Mouse (Mus musculus): ENCODE data around the gene Polr3g. TPM values are rescaled to one million over a fixed set of nuclear protein-coding genes. Genes with fewer than 3 reads are reported as not detected.
A peak's percentile ranks its signal among the peaks of the same experiment; 100 is the strongest.
"Not testable (repeated sequence)": the region's sequence is repeated elsewhere in the genome, so short reads cannot be mapped to it uniquely, and the experiment has no call there.

Polr3g gene
- total RNA-seq, 2 experiments from 2014 or later, result 2.9 to 5.3 TPM

DNA sequence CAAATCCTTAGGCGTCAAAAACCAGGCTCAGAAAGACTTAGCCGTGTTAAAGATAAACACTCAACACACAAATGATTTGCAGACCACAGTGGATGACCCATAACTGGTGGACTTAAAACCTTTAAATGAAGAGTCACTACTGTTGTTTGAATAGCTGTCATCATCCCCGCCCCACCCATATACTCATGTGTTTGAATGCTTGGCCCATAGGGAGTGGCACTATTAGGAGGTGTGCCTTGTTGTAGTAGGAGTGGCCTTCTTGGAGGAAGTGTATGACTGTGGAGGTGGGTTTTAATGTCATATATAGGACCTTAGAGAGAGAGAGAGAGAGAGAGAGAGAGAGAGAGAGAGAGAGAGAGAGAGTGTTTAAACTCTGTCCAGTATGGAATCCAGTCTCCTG lies 27.7 kb downstream of the Polr3g start:
- DNase-seq (ENCODE audit: extremely low spot score in 1 of 2, low spot score in 2 of 2), result no peak
- intact Hi-C loops (cut with DNase I), result no loop called here
- H3K4me3 ChIP-seq, result no peak overlapping the region
- H3K27ac ChIP-seq, result no peak overlapping the region
- TF ChIP-seq CTCF (IDR thresholded peaks at IDR 0.05), result no peak

DNA sequence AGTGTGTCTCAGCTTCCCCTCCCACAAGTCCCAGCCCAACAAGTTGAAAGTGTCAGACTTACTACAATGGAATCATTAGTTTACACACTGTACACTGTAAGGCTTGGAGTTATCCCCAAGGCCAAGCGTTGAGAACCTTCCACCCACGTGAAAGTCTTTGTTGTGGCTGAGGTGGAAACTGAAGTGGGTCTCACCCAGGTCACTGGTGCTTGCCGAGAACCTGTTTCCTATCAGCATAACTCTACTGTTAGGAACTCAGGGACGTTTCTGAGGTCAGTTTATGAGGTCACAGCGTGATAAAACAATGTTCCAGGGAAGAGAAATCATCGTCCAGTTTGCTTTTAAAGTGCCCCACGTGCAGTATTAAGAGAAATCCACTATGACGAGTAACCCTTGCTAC lies 35.5 kb downstream of the Polr3g start:
- DNase-seq (ENCODE audit: extremely low spot score in 1 of 2, low spot score in 2 of 2), result no peak
- intact Hi-C loops (cut with DNase I), result no loop called here
- TF ChIP-seq CTCF (IDR thresholded peaks at IDR 0.05), result no peak
- H3K27ac ChIP-seq, result no peak overlapping the region
- H3K4me3 ChIP-seq, result no peak overlapping the region

- DNase-seq (ENCODE audit: extremely low spot score in 1 of 2, low spot score in 2 of 2), result no peak
- intact Hi-C loops (cut with DNase I), result no loop called here
- no peak for TF ChIP-seq CTCF (IDR thresholded peaks at IDR 0.05)
- Histone ChIP-seq H3K4me3 (no peak overlapping the region), H3K27ac (no peak overlapping the region)
Measured at GRCm38 (mm10) chr13:81667713-81668112, 43.1 kb downstream of the Polr3g start.

DNA sequence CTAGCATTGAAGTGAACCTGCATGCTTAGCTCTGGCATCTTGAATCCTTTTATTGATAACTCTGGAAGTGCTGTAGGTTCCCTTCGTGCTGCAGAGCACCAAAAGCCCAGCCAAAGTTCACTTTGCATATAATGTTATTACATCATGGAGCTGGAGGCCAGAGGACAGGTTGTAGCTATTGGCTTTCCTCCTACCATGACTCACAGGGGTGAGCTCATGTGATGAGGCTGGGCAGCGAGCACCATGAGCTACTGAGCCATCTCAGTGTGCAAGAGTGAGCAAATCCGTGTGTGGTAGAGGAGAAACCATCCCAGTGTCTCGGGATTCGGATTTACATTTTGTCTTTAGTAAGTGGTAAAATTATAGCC lies 46.5 kb downstream of the Polr3g start:
- no peak for DNase-seq (ENCODE audit: extremely low spot score in 1 of 2, low spot score in 2 of 2)
- intact Hi-C loops (cut with DNase I), result no loop called here
- no peak overlapping the region for H3K4me3 ChIP-seq
- no peak overlapping the region for H3K27ac ChIP-seq
- no peak for TF ChIP-seq CTCF (IDR thresholded peaks at IDR 0.05)

DNA sequence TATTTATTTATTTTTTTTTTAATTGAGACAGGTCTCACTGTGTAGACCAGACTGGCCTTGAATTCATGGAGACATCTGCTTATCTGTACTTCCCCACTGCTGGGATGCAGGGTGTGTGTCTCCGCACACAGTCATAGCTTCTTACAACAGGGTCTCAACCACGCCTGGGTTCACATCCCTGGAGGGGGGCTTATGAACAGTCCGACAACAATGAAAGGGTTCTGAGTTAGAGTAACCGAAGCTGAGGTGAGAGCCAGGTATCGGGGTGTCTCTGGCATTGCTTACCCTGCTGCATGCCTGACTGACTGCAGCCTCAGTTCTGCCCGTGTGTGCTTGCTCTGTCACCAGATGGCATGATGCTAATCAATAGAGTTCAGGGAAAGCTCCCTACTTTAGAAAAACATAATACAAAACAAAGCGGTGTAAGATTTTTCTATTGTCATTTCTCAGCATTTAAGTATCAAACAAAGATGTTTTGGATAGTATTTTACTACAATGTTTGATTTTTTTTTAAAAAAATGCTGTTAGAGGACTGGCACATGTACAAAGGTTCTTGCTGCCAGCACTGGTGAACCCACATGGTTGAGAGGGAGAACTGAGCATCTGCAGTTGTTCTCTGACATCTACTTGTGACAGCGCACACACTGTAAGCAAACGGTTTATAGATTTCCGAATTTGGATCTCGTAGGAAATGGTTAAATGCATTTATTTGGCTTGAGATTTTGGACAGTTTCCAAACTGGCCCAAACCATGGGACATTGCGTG lies 47.1 kb downstream of the Polr3g start:
- no peak for TF ChIP-seq CTCF (IDR thresholded peaks at IDR 0.05)
- intact Hi-C loops (cut with DNase I), result no loop called here

DNA sequence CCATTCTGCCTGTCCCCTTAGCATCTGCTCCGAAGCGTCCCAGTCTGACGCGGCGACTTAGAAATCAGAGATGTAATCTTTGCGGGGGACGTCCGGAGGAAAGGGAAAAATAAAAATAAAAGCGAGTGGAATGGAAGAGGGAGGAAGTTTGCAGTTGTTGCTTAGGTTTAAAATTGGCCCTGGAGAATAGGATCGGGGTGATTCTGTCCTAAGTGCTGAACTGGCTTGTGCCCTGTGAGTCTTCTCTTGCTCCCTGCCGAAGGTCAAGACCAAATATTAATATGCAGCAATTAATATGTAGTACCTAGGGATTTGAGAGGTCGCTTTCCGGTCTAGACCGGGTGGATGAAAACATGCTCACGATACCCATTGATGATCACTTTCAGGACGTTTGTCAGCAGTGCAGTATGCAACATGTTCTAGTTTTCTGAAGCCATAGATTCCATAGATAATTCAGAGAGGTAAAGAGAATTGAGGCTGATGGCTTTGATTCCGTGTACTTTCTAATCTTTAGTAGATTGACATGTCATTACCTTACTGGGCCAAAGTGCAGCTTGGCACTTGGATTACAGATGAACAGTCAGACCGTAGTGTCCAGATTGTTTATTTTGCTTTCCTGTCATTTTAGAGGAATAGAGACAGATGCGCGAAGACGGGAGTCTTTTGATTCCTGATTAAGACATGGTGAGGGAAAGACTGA lies 52.6 kb downstream of the Polr3g start:
- H3K27ac ChIP-seq, result peak overlapping the region; percentile 97
- H3K4me3 ChIP-seq, result peak overlapping the region; percentile 90
- no peak for TF ChIP-seq CTCF (IDR thresholded peaks at IDR 0.05)
- DNase-seq (ENCODE audit: extremely low spot score in 1 of 2, low spot score in 2 of 2), result no peak
- intact Hi-C loops (cut with DNase I), result loop anchor here (5.0 to 10.0 kb wide), 2 partner anchors 104 to 773 kb away; partner anchors contain the start of gene Arrdc3

More for the DNA sequence above, 47.1 kb downstream of the Polr3g start:
- Histone ChIP-seq H3K4me3 (no peak overlapping the region), H3K27ac (no peak overlapping the region)
- DNase-seq (ENCODE audit: extremely low spot score in 1 of 2, low spot score in 2 of 2), result no peak

GRCm38 (mm10) chr13:81657351-81658052 lies 53.3 kb downstream of the Polr3g start, which contains the start of gene Lysmd3:
Gene Lysmd3 (plus strand): TSS chr13:81657663.
- DNase-seq (ENCODE audit: extremely low spot score in 1 of 2, low spot score in 2 of 2), result peak; percentile 94 to 96
- no peak; the same call in 1 of the 2 replicates for TF ChIP-seq CTCF (IDR thresholded peaks at IDR 0.05)
- Histone ChIP-seq H3K27ac (peak within 1 kb of the TSS; percentile 97), H3K4me3 (peak within 1 kb of the TSS; percentile 90)
- intact Hi-C loops (cut with DNase I), result loop anchor here (2.0 to 10.0 kb wide), 3 partner anchors 51 to 773 kb away; partner anchors contain the start of gene Arrdc3

GRCm38 (mm10) chr13:81657008-81657350 lies 53.8 kb downstream of the Polr3g start:
- intact Hi-C loops (cut with DNase I), result loop anchor here (2.0 to 10.0 kb wide), 3 partner anchors 52 to 772 kb away; partner anchors contain the start of gene Arrdc3

DNA sequence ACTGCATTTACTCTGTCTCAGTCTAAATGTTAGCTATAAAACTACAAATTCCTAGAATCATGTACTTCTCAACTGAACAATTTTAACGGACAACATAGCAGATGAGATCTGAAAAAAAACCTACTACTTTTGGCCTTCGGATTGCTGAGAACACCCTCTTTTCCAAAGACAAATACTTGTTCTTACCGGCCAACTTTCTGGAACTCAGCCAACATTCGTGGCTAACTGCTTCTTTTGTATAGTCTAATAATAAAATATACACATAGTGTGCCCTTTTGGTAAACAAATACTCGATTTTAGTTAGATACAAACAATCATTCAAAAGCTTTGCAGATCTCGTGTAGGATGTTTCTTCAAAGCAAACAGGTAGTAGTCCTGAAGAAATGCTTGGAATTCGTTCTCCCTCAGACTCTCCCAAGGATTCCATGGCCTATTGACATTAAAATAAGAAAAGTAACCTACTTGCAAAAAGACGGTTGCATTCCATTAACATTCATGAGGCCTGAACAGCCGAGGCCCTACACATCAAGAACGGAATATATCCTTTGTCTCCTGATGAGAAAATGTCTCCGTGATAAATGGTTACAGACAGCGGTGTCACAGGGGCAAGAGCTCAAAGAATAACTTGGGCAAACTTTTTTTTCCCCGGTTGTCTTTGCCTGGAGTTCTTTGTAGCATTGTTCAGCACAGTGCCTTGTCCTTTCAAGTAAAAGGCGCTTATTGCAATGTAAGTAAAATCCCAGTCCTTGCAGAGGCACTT lies 54.5 kb downstream of the Polr3g start:
- no peak for TF ChIP-seq CTCF (IDR thresholded peaks at IDR 0.05)
- DNase-seq (ENCODE audit: extremely low spot score in 1 of 2, low spot score in 2 of 2), result no peak
- H3K4me3 ChIP-seq, result no peak overlapping the region
- intact Hi-C loops (cut with DNase I), result loop anchor here (2.0 to 10.0 kb wide), 3 partner anchors 53 to 771 kb away; partner anchors contain the start of gene Arrdc3
- H3K27ac ChIP-seq, result no peak overlapping the region

More at GRCm38 (mm10) chr13:81657008-81657350, 53.8 kb downstream of the Polr3g start:
- TF ChIP-seq CTCF (IDR thresholded peaks at IDR 0.05), result no peak
- no peak for DNase-seq (ENCODE audit: extremely low spot score in 1 of 2, low spot score in 2 of 2)
- Histone ChIP-seq H3K4me3 (peak overlapping the region; percentile 90), H3K27ac (peak overlapping the region; percentile 83)

DNA sequence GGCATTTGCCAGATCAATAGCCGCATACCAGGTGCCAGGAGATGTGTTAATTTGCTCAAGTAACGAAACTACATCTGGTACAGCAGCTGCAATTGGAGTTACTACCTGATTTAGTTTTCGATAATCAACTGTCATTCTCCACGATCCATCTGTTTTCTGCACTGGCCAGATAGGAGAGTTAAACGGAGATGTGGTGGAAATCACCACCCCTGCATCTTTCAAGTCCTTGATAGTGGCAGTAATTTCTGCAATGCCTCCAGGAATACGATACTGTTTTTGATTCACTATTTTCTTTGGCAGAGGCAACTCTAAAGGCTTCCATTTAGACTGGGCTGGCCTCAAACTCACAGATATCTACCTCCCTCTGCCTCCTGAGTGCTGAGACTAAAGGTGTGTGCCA lies 60.4 kb downstream of the Polr3g start:
- intact Hi-C loops (cut with DNase I), result loop anchor here (10.0 kb wide), 1 partner anchor 766 kb away; the partner anchor contains the start of gene Arrdc3
- H3K27ac ChIP-seq; H3K4me3 ChIP-seq; DNase-seq (ENCODE audit: extremely low spot score in 1 of 2, low spot score in 2 of 2): not testable (repeated sequence)

DNA sequence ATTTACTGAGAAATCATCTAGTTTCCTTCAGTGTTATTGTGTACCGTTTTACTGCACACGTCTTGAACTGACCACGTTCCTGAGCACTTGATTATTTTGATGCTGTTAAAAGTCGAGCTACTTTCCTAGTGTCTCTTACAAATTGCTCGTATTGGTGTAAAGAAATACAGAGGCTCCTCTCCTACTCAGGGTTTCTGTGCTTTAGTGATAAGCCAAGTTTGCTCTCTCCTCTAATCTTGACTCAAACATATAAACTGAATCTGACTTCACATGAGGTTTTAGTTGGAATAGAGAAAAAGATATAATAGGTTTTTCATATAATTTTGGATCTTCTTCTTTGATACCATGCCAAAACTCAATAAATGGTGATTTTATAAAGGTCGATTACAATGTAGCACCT lies 64.5 kb downstream of the Polr3g start:
- no peak overlapping the region for H3K4me3 ChIP-seq
- DNase-seq (ENCODE audit: extremely low spot score in 1 of 2, low spot score in 2 of 2), result no peak
- TF ChIP-seq CTCF (IDR thresholded peaks at IDR 0.05), result no peak
- intact Hi-C loops (cut with DNase I), result no loop called here
- no peak overlapping the region for H3K27ac ChIP-seq

All from left cerebral cortex, adult 2 months (tissue).